In the genomic region with DNA sequence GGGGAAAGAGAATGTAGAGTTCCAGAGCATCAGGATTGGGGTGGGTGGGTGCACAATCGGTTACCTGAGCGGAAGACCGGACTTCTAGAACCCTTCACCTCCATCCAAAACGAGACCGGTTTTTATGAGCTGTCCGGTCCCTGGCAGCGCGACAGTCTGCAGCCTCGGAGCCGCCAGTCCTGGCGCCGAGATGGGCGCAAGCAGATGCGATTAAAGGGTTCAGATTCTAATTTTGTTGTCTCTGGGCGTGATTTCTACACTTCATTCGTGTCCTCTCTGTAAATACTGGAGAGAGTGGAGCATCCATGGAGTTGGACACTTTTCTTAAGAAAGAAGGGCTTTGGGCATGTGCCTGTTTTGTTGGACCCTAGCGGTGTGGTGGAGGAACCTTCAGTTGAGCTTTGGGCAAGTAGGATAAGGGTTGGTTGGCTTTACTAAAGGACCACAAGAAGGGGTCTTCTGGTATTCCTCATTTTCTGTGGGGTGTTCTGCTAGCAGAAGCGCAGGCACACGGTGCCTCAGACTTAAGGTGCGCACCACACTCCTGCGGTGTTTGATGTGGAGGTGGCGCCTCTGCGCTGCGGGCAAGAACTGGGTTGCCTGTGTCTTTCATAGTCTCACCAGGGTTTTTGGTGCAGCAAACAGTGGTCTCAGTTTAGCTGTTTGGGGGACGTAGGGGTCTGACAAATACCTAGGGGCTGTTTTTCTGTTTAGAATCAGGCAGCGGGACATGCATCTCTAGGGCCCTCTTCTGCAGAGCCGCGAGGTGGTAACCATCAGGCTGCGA, we compare ENCODE assay signal across 8 mouse cellular contexts. TPM values are rescaled to one million over a fixed set of nuclear protein-coding genes. Genes with fewer than 3 reads are reported as not detected.
DNase-seq lines count a peak whose midpoint lies in the region; ATAC-seq and TF ChIP-seq lines count a peak whose summit lies in the region.

No protein-coding gene starts in this region.

- no peak overlapping the region for H3K9ac ChIP-seq in liver, embryonic 11.5 days (ENCODE audit: low read depth, low read length)
- H3K9ac ChIP-seq in hindbrain, postnatal 0 days (replicated peaks; ENCODE audit: low read length) = peak overlapping the region; percentile 63
- H3K9ac ChIP-seq in midbrain, embryonic 12.5 days (replicated peaks) = peak overlapping the region; percentile 63

- no peaks in the 10 kb centered on the region for H3K4me1 ChIP-seq in liver, embryonic 11.5 days (replicated peaks; ENCODE audit: control insufficient read depth, insufficient read depth, low read length)
- H3K4me1 ChIP-seq in hindbrain, postnatal 0 days (ENCODE audit: insufficient read depth, low read length) = 0 out of 2 replicates have a peak, but pooled peaks cover 4% of the 10 kb centered on the region
- H3K4me1 ChIP-seq in midbrain, embryonic 12.5 days = peaks cover 22% of the 10 kb centered on the region; the same call in 1 of the 2 replicates

- H3K36me3 ChIP-seq in liver, embryonic 11.5 days (ENCODE audit: control insufficient read depth, insufficient read depth, low read length) = no peaks in the 10 kb centered on the region
- no peaks in the 10 kb centered on the region for H3K36me3 ChIP-seq in hindbrain, postnatal 0 days (ENCODE audit: insufficient read depth, low read length)
- H3K36me3 ChIP-seq in midbrain, embryonic 12.5 days = no peaks in the 10 kb centered on the region

- H3K27me3 ChIP-seq in liver, embryonic 11.5 days (replicated peaks; ENCODE audit: control insufficient read depth, insufficient read depth, low read length) = peaks cover 39% of the 10 kb centered on the region
- no peaks in the 10 kb centered on the region for H3K27me3 ChIP-seq in hindbrain, postnatal 0 days (ENCODE audit: insufficient read depth, low read length)
- peaks cover 48% of the 10 kb centered on the region for H3K27me3 ChIP-seq in midbrain, embryonic 12.5 days

- TF ChIP-seq CTCF in hindbrain, postnatal 0 days (IDR thresholded peaks at IDR 0.05; ENCODE audit: low read depth) = peak; percentile 46

- no peaks in the 10 kb centered on the region for H3K9me3 ChIP-seq in liver, embryonic 11.5 days (ENCODE audit: control insufficient read depth, low read length)
- no peaks in the 10 kb centered on the region for H3K9me3 ChIP-seq in hindbrain, postnatal 0 days (ENCODE audit: low read length)
- no peaks in the 10 kb centered on the region for H3K9me3 ChIP-seq in midbrain, embryonic 12.5 days

- peak overlapping the region; percentile 47 for H3K4me3 ChIP-seq in liver, embryonic 11.5 days (ENCODE audit: low read depth, low read length)
- H3K4me3 ChIP-seq in hindbrain, postnatal 0 days (ENCODE audit: low read length) = peak overlapping the region; percentile 72
- peak overlapping the region; percentile 64 for H3K4me3 ChIP-seq in midbrain, embryonic 12.5 days

- no peak overlapping the region for H3K27ac ChIP-seq in liver, embryonic 11.5 days (ENCODE audit: low read depth, low read length)
- peak overlapping the region; percentile 54; the same call in 1 of the 2 replicates for H3K27ac ChIP-seq in hindbrain, postnatal 0 days
- no peak overlapping the region for H3K27ac ChIP-seq in midbrain, embryonic 12.5 days (replicated peaks)

- no peak for DNase-seq in liver, embryonic 11.5 days (ENCODE audit: low spot score)
- no peak for DNase-seq in liver
- DNase-seq in embryo, embryonic 10.5 days (ENCODE audit: low spot score) = peak; percentile 45
- DNase-seq in hindbrain, postnatal 0 days (ENCODE audit: low spot score) = peak; percentile 41
- DNase-seq in urinary bladder, adult 2 months (ENCODE audit: low spot score) = no peak
- DNase-seq in urinary bladder, postnatal 36 days (ENCODE audit: low spot score in 2 of 2) = no peak

- 4% methylated on average over 29 of the region's 29 CpGs for WGBS in liver, embryonic 11.5 days
- WGBS in hindbrain, postnatal 0 days = under 1% methylated on average over 29 of the region's 29 CpGs
- WGBS in midbrain, embryonic 12.5 days = 1% methylated on average over 29 of the region's 29 CpGs

- peak overlapping the region; percentile 68 for H3K4me2 ChIP-seq in liver, embryonic 11.5 days
- H3K4me2 ChIP-seq in hindbrain, postnatal 0 days (ENCODE audit: low read depth, low read length) = peak overlapping the region; percentile 97
- peak overlapping the region; percentile 98 for H3K4me2 ChIP-seq in midbrain, embryonic 12.5 days (replicated peaks)

- ATAC-seq in liver, embryonic 11.5 days (replicated peaks; ENCODE audit: low FRiP score) = no peak
- peak; percentile 38 for ATAC-seq in hindbrain, postnatal 0 days
- ATAC-seq in midbrain, embryonic 12.5 days (ENCODE audit: low FRiP score, low read depth) = peak; percentile 8; the same call in 1 of the 2 replicates
- no peak for ATAC-seq in granulocyte monocyte progenitor cell, adult 5-6 weeks (replicated peaks; ENCODE audit: poor library complexity, severe bottlenecking)

RNA-seq across cellular contexts. Expression of a gene that starts 0.6 kb away (rescaled TPM):
- not detected in 2 replicates for polyA plus RNA-seq in liver, embryonic 11.5 days (2014; fragmentation: Nextera tagmentation; extraction: Ambion mirVana)
- not detected in 2 replicates for total RNA-seq in hindbrain, postnatal 0 days (2014; rRNA removed)
- polyA plus RNA-seq in hindbrain, postnatal 0 days (2015; fragmentation: Nextera tagmentation; extraction: Ambion mirVana) = 1.9 and 2.1 TPM in 2 replicates
- 0.74 and 1.2 TPM in 2 replicates for polyA plus RNA-seq in midbrain, embryonic 12.5 days (2016; fragmentation: Nextera tagmentation; extraction: Ambion mirVana)
- total RNA-seq in granulocyte monocyte progenitor cell, adult 5-6 weeks (2014; fragmentation: Nextera tagmentation) = not detected in 2 replicates
- not detected in 2 replicates for total RNA-seq in granulocyte monocyte progenitor cell, adult 5-6 weeks (2017)
- 0.12 TPM in 1 of 2 replicates, not detected in the other for polyA plus RNA-seq in urinary bladder, adult 2 months (2012; rRNA removed)

RNA-seq across cellular contexts. Expression of a gene that starts 2.6 kb away (rescaled TPM):
- polyA plus RNA-seq in liver, embryonic 11.5 days (2014; fragmentation: Nextera tagmentation; extraction: Ambion mirVana) = 1.6 and 2.1 TPM in 2 replicates
- total RNA-seq in hindbrain, postnatal 0 days (2014; rRNA removed) = 45.5 and 51.1 TPM in 2 replicates
- 38.3 and 39.2 TPM in 2 replicates for polyA plus RNA-seq in hindbrain, postnatal 0 days (2015; fragmentation: Nextera tagmentation; extraction: Ambion mirVana)
- 9.8 and 10.0 TPM in 2 replicates for polyA plus RNA-seq in midbrain, embryonic 12.5 days (2016; fragmentation: Nextera tagmentation; extraction: Ambion mirVana)
- total RNA-seq in granulocyte monocyte progenitor cell, adult 5-6 weeks (2014; fragmentation: Nextera tagmentation) = not detected in 2 replicates
- total RNA-seq in granulocyte monocyte progenitor cell, adult 5-6 weeks (2017) = not detected in 2 replicates
- 35.4 and 37.0 TPM in 2 replicates for polyA plus RNA-seq in urinary bladder, adult 2 months (2012; rRNA removed)

Comparison
In these comparisons a context has a peak if more than half of its experiments do, and no peak if none do; other contexts are left out.
1. ATAC-seq: peak in hindbrain, postnatal 0 days (single experiment) and midbrain, embryonic 12.5 days (single experiment); none in liver, embryonic 11.5 days (single experiment) and granulocyte monocyte progenitor cell, adult 5-6 weeks (single experiment).
2. DNase-seq: peak in embryo, embryonic 10.5 days (single experiment) and hindbrain, postnatal 0 days (single experiment); none in liver, embryonic 11.5 days (single experiment), liver (single experiment), urinary bladder, adult 2 months (single experiment) and urinary bladder, postnatal 36 days (0 of 2).
3. Peak in every context shown above with its lines, with median percentiles within 50 percentile points of each other: H3K4me2 ChIP-seq and H3K4me3 ChIP-seq.